ENCODE assay signal across 8 mouse cellular contexts in genomic region chr19:11044996-11045711, GRCm38 (mm10). TPM values are rescaled to one million over a fixed set of nuclear protein-coding genes. Genes with fewer than 3 reads are reported as not detected.
DNase-seq lines count a peak whose midpoint lies in the region; ATAC-seq and TF ChIP-seq lines count a peak whose summit lies in the region.

No protein-coding gene starts in this region.

- no peaks in the 10 kb centered on the region for H3K4me1 ChIP-seq in intestine, embryonic 14.5 days (replicated peaks; ENCODE audit: control insufficient read depth, insufficient read depth, low read length)
- no peaks in the 10 kb centered on the region for H3K4me1 ChIP-seq in limb, embryonic 13.5 days
- no peaks in the 10 kb centered on the region for H3K4me1 ChIP-seq in midbrain, embryonic 13.5 days (replicated peaks)
- H3K4me1 ChIP-seq in spleen, adult 2 months (ENCODE audit: control insufficient read depth, insufficient read depth, insufficient read length): peaks cover 15% of the 10 kb centered on the region; the same call in 1 of the 2 replicates

- no peaks in the 10 kb centered on the region for H3K9me3 ChIP-seq in intestine, embryonic 14.5 days (ENCODE audit: control insufficient read depth, low read length)
- H3K9me3 ChIP-seq in limb, embryonic 13.5 days: no peaks in the 10 kb centered on the region
- H3K9me3 ChIP-seq in midbrain, embryonic 13.5 days: no peaks in the 10 kb centered on the region

- WGBS in intestine, embryonic 14.5 days: 9% methylated on average over 27 of the region's 40 CpGs
- 8% methylated on average over 24 of the region's 40 CpGs for WGBS in limb, embryonic 13.5 days
- WGBS in midbrain, embryonic 13.5 days: 8% methylated on average over 34 of the region's 40 CpGs
- 8% methylated on average over 33 of the region's 40 CpGs for WGBS in spleen, adult 2 months

- no peak overlapping the region for H3K27ac ChIP-seq in intestine, embryonic 14.5 days (ENCODE audit: low read depth)
- no peak overlapping the region for H3K27ac ChIP-seq in limb, embryonic 13.5 days
- H3K27ac ChIP-seq in midbrain, embryonic 13.5 days: no peak overlapping the region
- peak overlapping the region; percentile 82 for H3K27ac ChIP-seq in spleen, adult 2 months (ENCODE audit: insufficient read depth, low read length)

- no peaks in the 10 kb centered on the region for H3K36me3 ChIP-seq in intestine, embryonic 14.5 days (ENCODE audit: control insufficient read depth, insufficient read depth, low read length)
- H3K36me3 ChIP-seq in limb, embryonic 13.5 days: no peaks in the 10 kb centered on the region
- H3K36me3 ChIP-seq in midbrain, embryonic 13.5 days: no peaks in the 10 kb centered on the region
- H3K36me3 ChIP-seq in spleen, adult 2 months (ENCODE audit: control insufficient read depth, insufficient read depth, low read length): no peaks in the 10 kb centered on the region

- H3K4me3 ChIP-seq in intestine, embryonic 14.5 days (ENCODE audit: low read depth, low read length): peak overlapping the region; percentile 30
- peak overlapping the region; percentile 37 for H3K4me3 ChIP-seq in limb, embryonic 13.5 days
- peak overlapping the region; percentile 40 for H3K4me3 ChIP-seq in midbrain, embryonic 13.5 days (replicated peaks)
- H3K4me3 ChIP-seq in spleen, adult 2 months (ENCODE audit: extremely low read depth, insufficient read depth, insufficient read length): peak overlapping the region; percentile 60

- peak overlapping the region; percentile 61 for H3K4me2 ChIP-seq in intestine, embryonic 14.5 days (ENCODE audit: low read length)
- H3K4me2 ChIP-seq in limb, embryonic 13.5 days (replicated peaks): peak overlapping the region; percentile 63
- H3K4me2 ChIP-seq in midbrain, embryonic 13.5 days (replicated peaks): peak overlapping the region; percentile 59

- no peak for TF ChIP-seq POLR2A in spleen, adult 2 months (IDR thresholded peaks at IDR 0.05; ENCODE audit: low read depth, low read length)

- DNase-seq in cerebellum, postnatal 14 days: peak; percentile 45 to 46
- DNase-seq in cerebellum, adult 9-10 months: no peak
- DNase-seq in embryo, embryonic 10 days (ENCODE audit: low spot score): peak; percentile 79
- DNase-seq in gastrocnemius, postnatal 4 days (ENCODE audit: low spot score in 2 of 2): peak; percentile 43 to 64
- peak; percentile 85 for DNase-seq in intestine, embryonic 14.5 days (ENCODE audit: low spot score)
- DNase-seq in spleen, adult 2 months (ENCODE audit: low read depth in 1 of 2, low spot score in 2 of 2): peak; percentile 50 to 69

- no peaks in the 10 kb centered on the region for H3K27me3 ChIP-seq in intestine, embryonic 14.5 days (replicated peaks; ENCODE audit: control insufficient read depth, insufficient read depth, low read length)
- no peaks in the 10 kb centered on the region for H3K27me3 ChIP-seq in limb, embryonic 13.5 days
- H3K27me3 ChIP-seq in midbrain, embryonic 13.5 days: 0 out of 2 replicates have a peak, but pooled peaks cover 4% of the 10 kb centered on the region
- no peaks in the 10 kb centered on the region for H3K27me3 ChIP-seq in spleen, adult 2 months (ENCODE audit: control insufficient read depth, insufficient read depth, low read length)

- 0 out of 2 replicates have a peak overlapping the region, but pooled peaks have one; percentile 25 for H3K9ac ChIP-seq in intestine, embryonic 14.5 days (ENCODE audit: low read length)
- H3K9ac ChIP-seq in limb, embryonic 13.5 days: peak overlapping the region; percentile 56
- H3K9ac ChIP-seq in midbrain, embryonic 13.5 days (replicated peaks): peak overlapping the region; percentile 44; the same call in 1 of the 2 replicates

- TF ChIP-seq CTCF in spleen, adult 2 months (IDR thresholded peaks at IDR 0.05; ENCODE audit: extremely low read depth, insufficient read depth, insufficient read length, insufficient replicate concordance): peak; percentile 86

- peak; percentile 98 for ATAC-seq in intestine, embryonic 14.5 days (replicated peaks; ENCODE audit: low FRiP score, low TSS enrichment, low read depth)
- ATAC-seq in limb, embryonic 13.5 days (ENCODE audit: low FRiP score, low read depth): peak; percentile 97
- ATAC-seq in midbrain, embryonic 13.5 days: peak; percentile 99

RNA-seq across cellular contexts. Expression of gene Ms4a18, which starts 27.3 kb away (rescaled TPM):
- total RNA-seq in gastrocnemius, postnatal 4 days (2021): not detected
- 15.4 and 20.8 TPM in 2 replicates for polyA plus RNA-seq in intestine, embryonic 14.5 days (2014; fragmentation: Nextera tagmentation; extraction: Ambion mirVana)
- polyA plus RNA-seq in limb, embryonic 13.5 days (2015; fragmentation: Nextera tagmentation; extraction: Ambion mirVana): not detected in 2 replicates
- not detected in 2 replicates for polyA plus RNA-seq in midbrain, embryonic 13.5 days (2015; fragmentation: Nextera tagmentation; extraction: Ambion mirVana)
- polyA plus RNA-seq in spleen, adult 2 months (2012; rRNA removed): not detected in 2 replicates

RNA-seq across cellular contexts. Expression of gene Ms4a8a, which starts 35.7 kb away (rescaled TPM):
- total RNA-seq in gastrocnemius, postnatal 4 days (2021): under 1 TPM; 0.91 to 0.98 TPM
- 4.6 and 8.3 TPM in 2 replicates for polyA plus RNA-seq in intestine, embryonic 14.5 days (2014; fragmentation: Nextera tagmentation; extraction: Ambion mirVana)
- polyA plus RNA-seq in limb, embryonic 13.5 days (2015; fragmentation: Nextera tagmentation; extraction: Ambion mirVana): not detected in 2 replicates
- polyA plus RNA-seq in midbrain, embryonic 13.5 days (2015; fragmentation: Nextera tagmentation; extraction: Ambion mirVana): not detected in 2 replicates
- polyA plus RNA-seq in spleen, adult 2 months (2012; rRNA removed): 2.1 and 2.6 TPM in 2 replicates

RNA-seq across cellular contexts. Expression of gene Ms4a15, which starts 52.1 kb away (rescaled TPM):
- total RNA-seq in gastrocnemius, postnatal 4 days (2021): not detected
- polyA plus RNA-seq in intestine, embryonic 14.5 days (2014; fragmentation: Nextera tagmentation; extraction: Ambion mirVana): 0.24 and 0.34 TPM in 2 replicates
- not detected in 2 replicates for polyA plus RNA-seq in limb, embryonic 13.5 days (2015; fragmentation: Nextera tagmentation; extraction: Ambion mirVana)
- polyA plus RNA-seq in midbrain, embryonic 13.5 days (2015; fragmentation: Nextera tagmentation; extraction: Ambion mirVana): not detected in 2 replicates
- polyA plus RNA-seq in spleen, adult 2 months (2012; rRNA removed): 0.06 and 0.35 TPM in 2 replicates

Comparison
In these comparisons a context has a peak if more than half of its experiments do, and no peak if none do; other contexts are left out.
1. RNA of gene Ms4a18, which starts 27.3 kb away (polyA plus RNA-seq): 15.4 to 20.8 TPM in intestine, embryonic 14.5 days; not detected in limb, embryonic 13.5 days, not detected in midbrain, embryonic 13.5 days and not detected in spleen, adult 2 months; every median in the first group is over 10 times any median in the second.
2. Peak in every context shown above with its lines, with median percentiles within 50 percentile points of each other: ATAC-seq, H3K4me2 ChIP-seq, H3K4me3 ChIP-seq and H3K9ac ChIP-seq.